Comparison of ENCODE assay signal across 32 mouse cellular contexts in the genomic region with DNA sequence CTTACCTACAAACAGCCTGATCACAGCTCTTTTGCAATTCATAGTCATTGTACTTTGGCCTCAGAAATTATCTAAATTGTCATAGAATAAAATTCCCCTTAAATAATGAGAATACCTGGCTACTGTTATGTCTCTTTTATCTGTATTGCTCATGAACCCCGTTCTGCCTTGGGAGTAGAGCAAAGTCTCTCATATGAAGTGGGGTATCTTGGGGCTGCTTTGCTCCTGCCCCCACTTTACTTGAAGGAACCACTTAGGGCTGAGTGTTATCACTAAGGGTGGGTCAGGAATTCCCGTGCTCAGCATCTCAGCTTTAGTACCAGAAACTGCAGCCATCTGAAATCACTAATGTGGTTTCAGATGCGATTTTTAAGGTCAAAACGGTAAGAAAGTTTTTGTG.
"Had no signal": no experiment of that assay in that cellular context is flagged by ENCODE, and none has a peak within 500 bp of the region (broad histone marks: within the 10 kb centered on the region; RNA-seq: fewer than 3 reads in every experiment).

No protein-coding gene starts in this region.

- H3K4me1 ChIP-seq: limb, embryonic 12.5 days; limb, embryonic 13.5 days; limb, embryonic 15.5 days; liver, embryonic 12.5 days; liver, embryonic 13.5 days; liver, embryonic 15.5 days; lung, embryonic 15.5 days; megakaryocyte, embryonic 14.5 days; midbrain, embryonic 10.5 days; midbrain, embryonic 12.5 days; midbrain, embryonic 13.5 days; midbrain, embryonic 15.5 days; neural tube, embryonic 12.5 days had no signal

- H3K27ac ChIP-seq: limb, embryonic 10.5 days; limb, embryonic 12.5 days; limb, embryonic 13.5 days; limb, embryonic 15.5 days; liver, embryonic 12.5 days; liver, embryonic 13.5 days; liver, embryonic 14.5 days; liver, embryonic 15.5 days; lung, embryonic 15.5 days; macrophage; midbrain, embryonic 10.5 days; midbrain, embryonic 12.5 days; midbrain, embryonic 13.5 days; midbrain, embryonic 15.5 days; neural tube, embryonic 12.5 days had no signal

- H3K4me2 ChIP-seq: limb, embryonic 12.5 days; limb, embryonic 13.5 days; limb, embryonic 15.5 days; liver, embryonic 11.5 days; liver, embryonic 12.5 days; liver, embryonic 13.5 days; liver, embryonic 15.5 days; lung, embryonic 14.5 days; lung, embryonic 15.5 days; midbrain, embryonic 11.5 days; midbrain, embryonic 12.5 days; midbrain, embryonic 13.5 days; midbrain, embryonic 15.5 days; neural tube, embryonic 12.5 days had no signal

- H3K9me3 ChIP-seq: limb, embryonic 10.5 days; limb, embryonic 15.5 days; liver, embryonic 12.5 days; liver, embryonic 13.5 days; liver, embryonic 15.5 days; lung, embryonic 15.5 days; midbrain, embryonic 12.5 days; midbrain, embryonic 13.5 days; midbrain, embryonic 15.5 days; neural tube, embryonic 12.5 days had no signal

- H3K36me3 ChIP-seq: limb, embryonic 10.5 days; limb, embryonic 12.5 days; limb, embryonic 13.5 days; limb, embryonic 15.5 days; liver, embryonic 12.5 days; liver, embryonic 13.5 days; liver, embryonic 15.5 days; lung, embryonic 15.5 days; midbrain, embryonic 10.5 days; midbrain, embryonic 12.5 days; midbrain, embryonic 13.5 days; midbrain, embryonic 15.5 days; neural tube, embryonic 12.5 days had no signal

- ATAC-seq: liver, embryonic 12.5 days; liver, postnatal 0 days; lung, postnatal 0 days; midbrain, embryonic 13.5 days; midbrain, embryonic 15.5 days; midbrain, embryonic 16.5 days had no signal

- H3K9ac ChIP-seq: limb, embryonic 12.5 days; limb, embryonic 13.5 days; limb, embryonic 15.5 days; liver, embryonic 12.5 days; liver, embryonic 13.5 days; liver, embryonic 14.5 days; liver, embryonic 15.5 days; liver, postnatal 0 days; lung, embryonic 14.5 days; lung, embryonic 15.5 days; midbrain, embryonic 12.5 days; midbrain, embryonic 13.5 days; midbrain, embryonic 15.5 days; neural tube, embryonic 12.5 days had no signal

- DNase-seq: left cerebral cortex, postnatal 4 days; liver; liver, embryonic 13.5 days; liver, postnatal 0 days; lung, adult 18-20 months; lung, adult 2 months; lung, embryonic 14.5 days; lung, postnatal 10 days; lung, postnatal 14 days; lung, postnatal 36 days; lung, postnatal 4 days; midbrain, embryonic 14.5 days had no signal

- H3K27me3 ChIP-seq: limb, embryonic 12.5 days; limb, embryonic 13.5 days; limb, embryonic 15.5 days; liver, embryonic 12.5 days; liver, embryonic 13.5 days; liver, embryonic 15.5 days; lung, embryonic 15.5 days; megakaryocyte, embryonic 14.5 days; midbrain, embryonic 12.5 days; midbrain, embryonic 13.5 days; midbrain, embryonic 15.5 days; neural tube, embryonic 12.5 days had no signal

- H3K4me3 ChIP-seq: limb, embryonic 10.5 days; limb, embryonic 12.5 days; limb, embryonic 13.5 days; limb, embryonic 15.5 days; liver, embryonic 12.5 days; liver, embryonic 13.5 days; liver, embryonic 15.5 days; lung, embryonic 15.5 days; megakaryocyte, embryonic 14.5 days; midbrain, embryonic 10.5 days; midbrain, embryonic 12.5 days; midbrain, embryonic 13.5 days; midbrain, embryonic 15.5 days; myocyte; neural tube, embryonic 12.5 days had no signal
